Mouse (Mus musculus) myocyte (in vitro differentiated cells): Measurements from ENCODE around the gene Smu1.

Experiments
- CEBPB ChIP-seq: IDR thresholded peaks from 2 replicates; pipeline ENCODE4 v1.6.1; 2011; ENCODE audit warnings: mild to moderate bottlenecking, moderate library complexity; ENCODE audit not compliant: poor library complexity, insufficient read depth, severe bottlenecking
- MAX ChIP-seq: IDR thresholded peaks from one replicate; pipeline ENCODE4 v1.6.1; 2011; ENCODE audit warnings: low read depth, mild to moderate bottlenecking, control low read depth
- MYOD1 ChIP-seq, 3 experiments: IDR thresholded peaks; one replicate each; pipeline ENCODE4 v1.6.1; 2011; ENCODE audit warnings: control low read depth in 2 of 3, low read depth in 2 of 3, mild to moderate bottlenecking in 2 of 3, moderate library complexity in 1 of 3; ENCODE audit not compliant: insufficient read length in 2 of 3, control insufficient read depth in 1 of 3
- POLR2A ChIP-seq: IDR thresholded peaks from one replicate; pipeline ENCODE4 v1.6.1; 2011; ENCODE audit warnings: low read depth, mild to moderate bottlenecking, control low read depth, moderate library complexity; ENCODE audit not compliant: insufficient read length
- SRF ChIP-seq: IDR thresholded peaks from one replicate; pipeline ENCODE4 v1.6.1; 2011; ENCODE audit warnings: low read depth; ENCODE audit not compliant: control insufficient read depth, insufficient read length
- USF1 ChIP-seq: IDR thresholded peaks from one replicate; pipeline ENCODE4 v1.6.1; 2011; ENCODE audit warnings: low read depth, mild to moderate bottlenecking, control low read depth, moderate library complexity

DNA sequence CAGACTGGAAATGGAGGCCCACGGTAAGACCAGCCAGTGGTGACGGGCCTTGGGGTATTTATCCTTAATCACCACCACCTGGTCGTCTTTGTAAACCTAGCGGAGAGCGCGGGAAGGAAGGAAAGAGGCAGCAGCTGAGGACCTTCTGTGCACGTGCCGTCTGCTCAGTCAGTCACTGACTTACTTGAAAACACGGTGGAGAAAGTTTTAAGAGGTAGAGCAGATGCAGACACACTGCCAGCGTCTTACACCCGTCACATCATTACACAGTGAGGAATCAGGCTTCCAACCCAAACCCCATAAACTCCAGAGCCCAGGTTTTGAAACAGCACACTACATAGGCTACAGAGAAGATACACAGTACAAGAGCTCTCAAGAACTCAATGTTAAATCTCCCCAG is 66.6 kb downstream of the Smu1 start:
- TF ChIP-seq MAX (no peak), CEBPB (no peak), POLR2A (no peak), MYOD1 (IDR thresholded peaks at IDR 0.05; ENCODE audit: control insufficient read depth in 1 of 3, insufficient read length in 2 of 3, low read depth in 2 of 3) (no peak), USF1 (no peak), SRF (no peak)
